Mouse (Mus musculus) embryonic facial prominence, embryonic 15.5 days (tissue): Measurements from ENCODE around the gene Tmem214. TPM values are rescaled to one million over a fixed set of nuclear protein-coding genes. Genes with fewer than 3 reads are reported as not detected.

Experiments used
- ATAC-seq: fragments of 200-750 bp; cut with Nextera tagmentation; 2 replicates; pipeline ENCODE4 v1.8.0; 2017; ENCODE audit warnings: low read depth, moderate TSS enrichment; ENCODE audit not compliant: insufficient number of reproducible peaks, low FRiP score, low TSS enrichment
- H3K27ac ChIP-seq: fragments of 300-500 bp; sonication (generic); replicated peaks from 2 replicates; pipeline ENCODE4 v1.5.1; 2015; ENCODE audit warnings: mild to moderate bottlenecking, inconsistent platforms
- H3K27me3 ChIP-seq: fragments of 300-500 bp; sonication (generic); 2 replicates; pipeline ENCODE4 v1.6.1; 2015; ENCODE audit warnings: inconsistent platforms
- H3K36me3 ChIP-seq: fragments of 300-500 bp; sonication (generic); 2 replicates; pipeline ENCODE4 v1.6.1; 2015; ENCODE audit warnings: mild to moderate bottlenecking, inconsistent platforms
- H3K4me1 ChIP-seq: fragments of 300-500 bp; sonication (generic); 2 replicates; pipeline ENCODE4 v1.6.1; 2015; ENCODE audit warnings: inconsistent platforms
- H3K4me2 ChIP-seq: fragments of 300-500 bp; sonication (generic); replicated peaks from 2 replicates; pipeline ENCODE4 v1.6.1; 2015; ENCODE audit warnings: mild to moderate bottlenecking, inconsistent platforms
- H3K4me3 ChIP-seq: fragments of 300-500 bp; sonication (generic); replicated peaks from 2 replicates; pipeline ENCODE4 v1.5.1; 2015; ENCODE audit warnings: mild to moderate bottlenecking, inconsistent platforms
- H3K9ac ChIP-seq: fragments of 300-500 bp; sonication (generic); 2 replicates; pipeline ENCODE4 v1.6.1; 2015; ENCODE audit warnings: inconsistent platforms
- H3K9me3 ChIP-seq: fragments of 300-500 bp; sonication (generic); replicated peaks from 2 replicates; pipeline ENCODE4 v1.6.1; 2016; ENCODE audit warnings: inconsistent platforms
- WGBS: fragments of 180-500 bp; shearing (Covaris S2); methylation state at CpG from one replicate; pipeline ENCODE4 v1.1.7; 2015; 5-methylcytosine and 5-hydroxymethylcytosine counted together
- polyA plus RNA-seq: library from polyadenylated mRNA; unstranded; fragments of >200 nt; fragmentation: Nextera tagmentation; extraction: Ambion mirVana; gene quantifications from 2 replicates; pipeline ENCODE4 v1.2.1, GENCODE M21; 2015

The Tmem214 gene
- polyA plus RNA-seq, 1 experiment from 2014 or later: 100.0 TPM

- Histone ChIP-seq H3K4me1 (peaks cover 37% of the 10 kb centered on the region), H3K36me3 (peaks cover 13% of the 10 kb centered on the region)
Observed at GRCm38 (mm10) chr5:30924614-30925013, 56.8 kb downstream of the Tmem214 start.

GRCm38 (mm10) chr5:30925217-30925616, 57.4 kb downstream of the Tmem214 start:
- H3K27ac ChIP-seq: no peak overlapping the region
- peaks cover 7% of the 10 kb centered on the region; the same call in 1 of the 2 replicates for H3K36me3 ChIP-seq
- H3K4me1 ChIP-seq: peaks cover 34% of the 10 kb centered on the region
- H3K9me3 ChIP-seq: no peaks in the 10 kb centered on the region
- H3K27me3 ChIP-seq: no peaks in the 10 kb centered on the region
- 89% methylated on average over 5 of the region's 5 CpGs for WGBS
- H3K4me3 ChIP-seq: no peak overlapping the region
- H3K4me2 ChIP-seq: no peak overlapping the region
- no peak for ATAC-seq
- no peak overlapping the region for H3K9ac ChIP-seq

More at GRCm38 (mm10) chr5:30924614-30925013, 56.8 kb downstream of the Tmem214 start:
- WGBS: 71% methylated on average over 8 of the region's 8 CpGs
- Histone ChIP-seq H3K4me2 (no peak overlapping the region), H3K27me3 (no peaks in the 10 kb centered on the region), H3K9me3 (no peaks in the 10 kb centered on the region), H3K27ac (no peak overlapping the region), H3K9ac (no peak overlapping the region), H3K4me3 (no peak overlapping the region)
- ATAC-seq: no peak

- H3K4me2 ChIP-seq: no peak overlapping the region
- no peak overlapping the region for H3K9ac ChIP-seq
- no peak overlapping the region for H3K4me3 ChIP-seq
- ATAC-seq: no peak
- peaks cover 26% of the 10 kb centered on the region for H3K4me1 ChIP-seq
- H3K27ac ChIP-seq: no peak overlapping the region
- 79% methylated on average over 2 of the region's 2 CpGs for WGBS
- no peaks in the 10 kb centered on the region for H3K9me3 ChIP-seq
- peaks cover 3% of the 10 kb centered on the region; the same call in 1 of the 2 replicates for H3K36me3 ChIP-seq
- H3K27me3 ChIP-seq: no peaks in the 10 kb centered on the region
Observed at GRCm38 (mm10) chr5:30926073-30926472, 58.3 kb downstream of the Tmem214 start.

GRCm38 (mm10) chr5:30927945-30928529, 60.2 kb downstream of the Tmem214 start:
- Histone ChIP-seq H3K4me1 (peaks cover 7% of the 10 kb centered on the region), H3K9me3 (no peaks in the 10 kb centered on the region), H3K4me3 (no peak overlapping the region), H3K9ac (no peak overlapping the region), H3K4me2 (0 out of 2 replicates have a peak overlapping the region, but pooled peaks have one; percentile 21), H3K27ac (no peak overlapping the region), H3K36me3 (no peaks in the 10 kb centered on the region), H3K27me3 (no peaks in the 10 kb centered on the region)
- no peak for ATAC-seq
- WGBS: 39% methylated on average over 7 of the region's 7 CpGs

Other genes with a start within 250 kb of the Tmem214 start
- gene Slc35f6, start 220.1 kb upstream of the Tmem214 start, polyA plus RNA-seq: 30.2 and 30.3 TPM in 2 replicates
- 216 and 218 TPM in 2 replicates for gene Cenpa, start 201.2 kb upstream of the Tmem214 start, polyA plus RNA-seq
- gene Dpysl5, start 156.4 kb upstream of the Tmem214 start, polyA plus RNA-seq: 9.8 and 13.9 TPM in 2 replicates
- gene Mapre3, start 53.4 kb upstream of the Tmem214 start, polyA plus RNA-seq: 36.6 and 46.1 TPM in 2 replicates
- gene Agbl5, start 20.7 kb downstream of the Tmem214 start, polyA plus RNA-seq: 22.1 and 28.7 TPM in 2 replicates
- 482 and 502 TPM in 2 replicates for gene Ost4, start 39.8 kb downstream of the Tmem214 start, polyA plus RNA-seq
- gene Emilin1, start 45.4 kb downstream of the Tmem214 start, polyA plus RNA-seq: 244 and 254 TPM in 2 replicates
- gene Khk, start 53.4 kb downstream of the Tmem214 start, polyA plus RNA-seq: 23.8 and 25.6 TPM in 2 replicates
- gene Cgref1, start 77.6 kb downstream of the Tmem214 start, polyA plus RNA-seq: 32.1 and 34.0 TPM in 2 replicates
- 125 and 130 TPM in 2 replicates for gene Preb, start 92.3 kb downstream of the Tmem214 start, polyA plus RNA-seq
- 0.08 TPM in 1 of 2 replicates, not detected in the other for gene Tcf23, start 100.7 kb downstream of the Tmem214 start, polyA plus RNA-seq
- 173 and 174 TPM in 2 replicates for gene Atraid, start 180.3 kb downstream of the Tmem214 start, polyA plus RNA-seq
- 10.8 and 12.0 TPM in 2 replicates for gene Slc5a6, start 180.9 kb downstream of the Tmem214 start, polyA plus RNA-seq
- 23.5 and 26.4 TPM in 2 replicates for gene Cad, start 186.8 kb downstream of the Tmem214 start, polyA plus RNA-seq
- not detected in 2 replicates for gene Dnajc5g, start 238.3 kb downstream of the Tmem214 start, polyA plus RNA-seq
- gene Slc30a3, start 240.2 kb downstream of the Tmem214 start, polyA plus RNA-seq: 0.60 and 0.92 TPM in 2 replicates
- 10.2 and 13.7 TPM in 2 replicates for gene Trim54, start 248.7 kb downstream of the Tmem214 start, polyA plus RNA-seq